Mouse (Mus musculus) c-Kit-positive CD71-negative TER-119-negative erythroid progenitor cells, embryonic 14.5 days (primary cell): ENCODE data around the gene Syne2.
"Not testable (repeated sequence)": the region's sequence is repeated elsewhere in the genome, so short reads cannot be mapped to it uniquely, and the experiment has no call there.

Source experiments
- DNase-seq: peaks from one replicate; pipeline ENCODE4 v3.0.0-alpha.2; 2013; ENCODE audit warnings: low read depth

Gene Syne2

GRCm38 (mm10) chr12:76109646-76110405 lies 291.9 kb downstream of the Syne2 start:
- DNase-seq = no peak

- no peak for DNase-seq
Observed at GRCm38 (mm10) chr12:76111046-76111445, 293.1 kb downstream of the Syne2 start.

DNA sequence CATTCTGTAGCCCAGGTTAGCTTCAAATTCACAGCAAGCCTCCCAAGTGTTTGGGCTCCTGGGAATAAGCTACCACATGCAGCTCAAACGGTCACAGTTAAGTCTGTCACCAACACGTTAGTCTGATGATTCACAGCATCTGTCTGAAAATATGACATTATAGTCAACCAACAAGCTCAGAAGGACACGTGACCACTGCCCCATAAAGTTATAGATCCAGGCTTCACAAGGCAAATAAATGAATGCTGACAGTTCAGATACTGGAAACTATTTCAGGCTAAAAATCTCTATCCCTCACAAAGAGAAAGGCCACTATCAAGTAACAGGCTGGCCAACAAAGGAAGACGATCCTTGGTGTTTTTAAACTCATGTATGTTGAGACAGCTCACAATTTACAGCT lies 298.6 kb downstream of the Syne2 start:
- no peak for DNase-seq

- DNase-seq = no peak
Observed at GRCm38 (mm10) chr12:76117632-76118153, 299.8 kb downstream of the Syne2 start.

DNA sequence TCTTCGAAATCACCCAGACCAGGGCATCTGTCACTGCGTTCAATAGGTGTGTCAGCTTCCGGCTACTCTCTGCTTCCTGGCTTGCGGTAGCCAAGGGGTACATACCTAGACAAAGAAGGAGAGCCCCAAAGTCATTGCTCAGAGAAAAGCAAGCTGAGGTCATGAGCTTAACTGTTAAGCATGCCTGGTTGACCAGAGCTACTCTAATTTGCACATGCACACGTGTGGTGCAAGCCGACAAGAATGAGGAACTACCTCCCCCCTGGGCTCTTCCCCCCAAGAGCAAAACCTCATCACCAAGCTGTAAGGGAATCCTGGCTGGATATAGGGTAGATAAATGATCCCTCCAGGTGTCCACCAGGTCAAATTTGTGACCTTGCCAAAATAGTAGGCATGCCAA lies 305.3 kb downstream of the Syne2 start:
- no peak for DNase-seq

- no peak for DNase-seq
Observed at GRCm38 (mm10) chr12:76128306-76128705, 310.4 kb downstream of the Syne2 start.

DNA sequence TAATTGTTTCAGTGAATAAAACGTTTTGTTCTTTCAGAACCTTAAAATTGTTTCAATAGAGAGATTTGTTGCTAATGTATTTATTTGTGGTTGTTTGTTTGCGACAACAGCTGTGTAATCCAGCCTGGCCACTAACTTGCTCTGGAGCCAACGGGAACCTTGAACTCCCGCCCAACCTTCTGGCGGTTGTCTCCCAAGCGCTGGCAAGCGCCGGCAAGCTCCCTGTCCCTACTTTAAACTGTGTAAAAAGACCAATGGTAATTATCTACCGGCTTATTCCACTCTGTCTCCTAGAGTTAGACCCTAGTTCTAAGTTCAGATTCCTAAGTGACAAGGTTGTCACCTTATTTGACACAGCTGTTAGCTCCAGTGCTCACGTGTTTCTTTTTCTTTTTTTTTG lies 310.9 kb downstream of the Syne2 start:
- no peak for DNase-seq

DNA sequence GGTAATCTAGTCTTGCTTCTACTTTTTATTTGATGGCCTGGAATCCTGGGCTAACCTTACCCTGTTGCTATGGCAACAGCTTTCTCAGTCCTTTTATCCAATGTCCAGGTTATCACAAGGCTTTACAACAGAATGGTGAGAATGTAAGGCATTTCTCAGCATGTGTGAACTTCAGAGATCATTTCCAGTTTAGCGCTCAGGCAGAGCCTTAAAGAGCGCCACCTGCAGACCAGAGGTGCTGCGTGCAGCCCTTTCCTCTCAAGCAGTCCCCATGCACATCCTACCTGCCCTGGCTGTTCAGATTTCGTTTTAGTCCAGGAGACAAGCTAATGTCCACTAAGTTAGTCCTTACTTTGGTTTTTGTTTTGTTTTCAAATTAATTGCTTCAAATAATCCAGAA lies 312.3 kb downstream of the Syne2 start:
- peak; percentile 17 for DNase-seq

DNA sequence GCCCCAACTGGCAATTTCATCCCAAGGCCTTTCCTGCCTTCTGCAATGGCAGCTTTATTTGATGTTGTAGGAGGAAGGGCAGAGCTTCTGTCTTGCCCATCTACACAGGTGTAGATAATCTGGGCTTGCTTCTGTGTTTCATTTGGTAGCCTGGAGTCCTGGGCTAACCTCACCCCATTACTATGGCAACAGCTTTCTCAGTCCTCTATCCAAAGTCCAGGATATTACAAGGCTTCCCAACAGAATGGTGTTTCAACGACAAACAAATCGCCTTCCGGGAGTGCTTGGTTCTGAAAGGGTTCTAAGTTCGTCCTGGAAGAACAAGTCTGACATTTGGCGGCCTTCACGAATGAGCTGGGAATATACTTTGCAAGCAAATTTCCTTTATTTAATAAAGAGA lies 313.0 kb downstream of the Syne2 start:
- DNase-seq = no peak

DNA sequence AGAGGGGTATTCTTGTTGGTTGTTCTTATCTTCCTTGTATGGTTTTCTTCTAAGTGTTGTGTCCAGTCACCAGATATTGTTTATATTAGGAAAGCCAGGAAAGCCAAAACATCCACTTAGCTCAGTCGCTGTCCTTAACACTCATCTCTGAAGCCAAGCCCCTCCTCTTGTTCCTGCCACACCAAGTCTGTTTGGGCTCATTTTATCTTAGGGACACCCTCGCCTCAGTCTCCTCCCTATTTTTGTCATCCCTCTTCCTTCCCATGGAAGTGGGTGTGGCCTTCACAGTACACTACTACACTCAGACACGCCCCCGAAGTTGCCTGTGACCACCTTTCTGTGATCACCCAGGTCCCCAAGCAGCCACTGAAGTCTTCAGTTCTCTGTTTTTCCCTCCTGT lies 314.7 kb downstream of the Syne2 start:
- DNase-seq = no peak

GRCm38 (mm10) chr12:76133081-76133480 lies 315.1 kb downstream of the Syne2 start:
- not testable (repeated sequence) for DNase-seq

- DNase-seq = no peak
Observed at GRCm38 (mm10) chr12:76136701-76137100, 318.8 kb downstream of the Syne2 start.

DNA sequence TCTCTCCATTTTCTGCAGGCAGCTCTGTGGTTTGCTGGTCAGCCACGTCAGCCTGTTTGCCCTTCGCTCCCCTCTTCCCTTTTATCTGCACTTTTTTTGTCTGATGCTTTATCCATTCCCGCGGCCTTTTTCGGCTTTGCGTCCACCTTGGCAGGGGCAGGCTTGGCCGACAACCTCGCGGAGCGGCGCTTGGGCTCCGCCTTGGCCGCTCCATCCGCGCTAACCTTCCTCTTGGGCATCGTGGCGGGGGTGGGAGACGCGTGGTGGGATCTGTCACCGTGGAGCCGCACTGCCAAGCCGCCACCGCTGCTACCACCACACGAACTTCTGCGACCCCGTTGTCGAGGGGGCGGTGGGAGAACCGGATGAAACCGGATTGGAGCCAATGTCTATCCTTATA lies 334.5 kb downstream of the Syne2 start:
- DNase-seq = not testable (repeated sequence)
